Mouse (Mus musculus): ENCODE measurements around the gene Fanca. TPM values are rescaled to one million over a fixed set of nuclear protein-coding genes. Genes with fewer than 3 reads are reported as not detected.

Gene Fanca
- polyA plus RNA-seq, 1 experiment from 2014 or later, result 36.7 TPM

- H3K27me3 ChIP-seq (ENCODE audit: control insufficient read depth, insufficient read depth, low read length), result no peaks in the 10 kb centered on the region
- H3K4me3 ChIP-seq (ENCODE audit: low read depth, low read length), result no peak overlapping the region
- 100% methylated on average over 2 of the region's 2 CpGs for WGBS
- no peak overlapping the region for H3K27ac ChIP-seq (ENCODE audit: low read depth, low read length)
- no peak overlapping the region for H3K4me2 ChIP-seq (ENCODE audit: low read depth)
- H3K9ac ChIP-seq (ENCODE audit: low read length), result no peak overlapping the region
- H3K4me1 ChIP-seq (ENCODE audit: control insufficient read depth, insufficient read depth, low read length), result peaks cover 7% of the 10 kb centered on the region; the same call in 1 of the 2 replicates
- H3K36me3 ChIP-seq (ENCODE audit: control insufficient read depth, insufficient read depth, low read length), result no peaks in the 10 kb centered on the region
- no peak for DNase-seq (ENCODE audit: low spot score)
- no peak for ATAC-seq (ENCODE audit: insufficient read depth, low FRiP score, low TSS enrichment)
- no peaks in the 10 kb centered on the region for H3K9me3 ChIP-seq (ENCODE audit: control insufficient read depth, low read length)
Observed at GRCm38 (mm10) chr8:123328552-123328951, 10.2 kb upstream of the Fanca start.

- DNase-seq (ENCODE audit: low spot score) (peak; percentile 28), ATAC-seq (ENCODE audit: insufficient read depth, low FRiP score, low TSS enrichment) (no peak)
- H3K27me3 ChIP-seq (ENCODE audit: control insufficient read depth, insufficient read depth, low read length), result no peaks in the 10 kb centered on the region
- H3K4me1 ChIP-seq (ENCODE audit: control insufficient read depth, insufficient read depth, low read length), result peaks cover 13% of the 10 kb centered on the region
- WGBS, result 41% methylated on average over 7 of the region's 7 CpGs
- H3K36me3 ChIP-seq (ENCODE audit: control insufficient read depth, insufficient read depth, low read length), result no peaks in the 10 kb centered on the region
- H3K9ac ChIP-seq (ENCODE audit: low read length), result no peak overlapping the region
- H3K4me2 ChIP-seq (ENCODE audit: low read depth), result no peak overlapping the region
- no peak overlapping the region for H3K4me3 ChIP-seq (ENCODE audit: low read depth, low read length)
- no peak overlapping the region for H3K27ac ChIP-seq (ENCODE audit: low read depth, low read length)
- H3K9me3 ChIP-seq (ENCODE audit: control insufficient read depth, low read length), result no peaks in the 10 kb centered on the region
Observed at GRCm38 (mm10) chr8:123319522-123320164, 1.3 kb upstream of the Fanca start.

- no peak overlapping the region for H3K27ac ChIP-seq (ENCODE audit: low read depth, low read length)
- WGBS, result 10% methylated on average over 21 of the region's 21 CpGs
- no peaks in the 10 kb centered on the region for H3K36me3 ChIP-seq (ENCODE audit: control insufficient read depth, insufficient read depth, low read length)
- peak overlapping the region; percentile 67 for H3K9ac ChIP-seq (ENCODE audit: low read length)
- H3K9me3 ChIP-seq (ENCODE audit: control insufficient read depth, low read length), result no peaks in the 10 kb centered on the region
- no peaks in the 10 kb centered on the region for H3K27me3 ChIP-seq (ENCODE audit: control insufficient read depth, insufficient read depth, low read length)
- H3K4me3 ChIP-seq (ENCODE audit: low read depth, low read length), result peak overlapping the region; percentile 52
- H3K4me1 ChIP-seq (ENCODE audit: control insufficient read depth, insufficient read depth, low read length), result peaks cover 13% of the 10 kb centered on the region
- DNase-seq (ENCODE audit: low spot score) (no peak), ATAC-seq (ENCODE audit: insufficient read depth, low FRiP score, low TSS enrichment) (peak; percentile 79)
- H3K4me2 ChIP-seq (ENCODE audit: low read depth), result peak overlapping the region; percentile 80
Observed at GRCm38 (mm10) chr8:123317781-123318466, 452 bp downstream of the Fanca start.

- Histone ChIP-seq H3K4me1 (ENCODE audit: control insufficient read depth, insufficient read depth, low read length) (no peaks in the 10 kb centered on the region), H3K4me3 (ENCODE audit: low read depth, low read length) (no peak overlapping the region), H3K27me3 (ENCODE audit: control insufficient read depth, insufficient read depth, low read length) (no peaks in the 10 kb centered on the region), H3K9me3 (ENCODE audit: control insufficient read depth, low read length) (no peaks in the 10 kb centered on the region), H3K4me2 (ENCODE audit: low read depth) (no peak overlapping the region), H3K27ac (ENCODE audit: low read depth, low read length) (no peak overlapping the region), H3K9ac (ENCODE audit: low read length) (no peak overlapping the region), H3K36me3 (ENCODE audit: control insufficient read depth, insufficient read depth, low read length) (peaks cover 6% of the 10 kb centered on the region)
- DNase-seq (ENCODE audit: low spot score) (no peak), ATAC-seq (ENCODE audit: insufficient read depth, low FRiP score, low TSS enrichment) (no peak)
- WGBS, result 74% methylated on average over 4 of the region's 4 CpGs
Observed at GRCm38 (mm10) chr8:123308738-123309137, 9.6 kb downstream of the Fanca start.

GRCm38 (mm10) chr8:123298301-123298700, 20.1 kb downstream of the Fanca start:
- DNase-seq (ENCODE audit: low spot score) (no peak), ATAC-seq (ENCODE audit: insufficient read depth, low FRiP score, low TSS enrichment) (no peak)
- H3K27me3 ChIP-seq (ENCODE audit: control insufficient read depth, insufficient read depth, low read length), result no peaks in the 10 kb centered on the region
- WGBS, result 88% methylated on average over 11 of the region's 11 CpGs
- H3K9ac ChIP-seq (ENCODE audit: low read length), result no peak overlapping the region
- no peak overlapping the region for H3K4me3 ChIP-seq (ENCODE audit: low read depth, low read length)
- no peaks in the 10 kb centered on the region for H3K4me1 ChIP-seq (ENCODE audit: control insufficient read depth, insufficient read depth, low read length)
- no peak overlapping the region for H3K4me2 ChIP-seq (ENCODE audit: low read depth)
- H3K36me3 ChIP-seq (ENCODE audit: control insufficient read depth, insufficient read depth, low read length), result peaks cover 7% of the 10 kb centered on the region
- no peaks in the 10 kb centered on the region for H3K9me3 ChIP-seq (ENCODE audit: control insufficient read depth, low read length)
- H3K27ac ChIP-seq (ENCODE audit: low read depth, low read length), result no peak overlapping the region

GRCm38 (mm10) chr8:123292785-123293184, 25.6 kb downstream of the Fanca start:
- no peak overlapping the region for H3K9ac ChIP-seq (ENCODE audit: low read length)
- H3K9me3 ChIP-seq (ENCODE audit: control insufficient read depth, low read length), result no peaks in the 10 kb centered on the region
- no peak overlapping the region for H3K4me3 ChIP-seq (ENCODE audit: low read depth, low read length)
- DNase-seq (ENCODE audit: low spot score) (no peak), ATAC-seq (ENCODE audit: insufficient read depth, low FRiP score, low TSS enrichment) (no peak)
- WGBS, result 87% methylated on average over 2 of the region's 2 CpGs
- H3K27me3 ChIP-seq (ENCODE audit: control insufficient read depth, insufficient read depth, low read length), result no peaks in the 10 kb centered on the region
- H3K36me3 ChIP-seq (ENCODE audit: control insufficient read depth, insufficient read depth, low read length), result peaks cover 10% of the 10 kb centered on the region
- no peak overlapping the region for H3K27ac ChIP-seq (ENCODE audit: low read depth, low read length)
- H3K4me1 ChIP-seq (ENCODE audit: control insufficient read depth, insufficient read depth, low read length), result no peaks in the 10 kb centered on the region
- H3K4me2 ChIP-seq (ENCODE audit: low read depth), result no peak overlapping the region

GRCm38 (mm10) chr8:123292281-123292680, 26.1 kb downstream of the Fanca start:
- Histone ChIP-seq H3K4me2 (ENCODE audit: low read depth) (no peak overlapping the region), H3K36me3 (ENCODE audit: control insufficient read depth, insufficient read depth, low read length) (peaks cover 10% of the 10 kb centered on the region), H3K9ac (ENCODE audit: low read length) (no peak overlapping the region), H3K4me1 (ENCODE audit: control insufficient read depth, insufficient read depth, low read length) (no peaks in the 10 kb centered on the region), H3K27ac (ENCODE audit: low read depth, low read length) (no peak overlapping the region), H3K9me3 (ENCODE audit: control insufficient read depth, low read length) (no peaks in the 10 kb centered on the region), H3K27me3 (ENCODE audit: control insufficient read depth, insufficient read depth, low read length) (no peaks in the 10 kb centered on the region), H3K4me3 (ENCODE audit: low read depth, low read length) (no peak overlapping the region)
- ATAC-seq (ENCODE audit: insufficient read depth, low FRiP score, low TSS enrichment) (no peak), DNase-seq (ENCODE audit: low spot score) (no peak)
- WGBS, result 87% methylated on average over 3 of the region's 3 CpGs

GRCm38 (mm10) chr8:123291716-123292115, 26.7 kb downstream of the Fanca start:
- 93% methylated on average over 8 of the region's 8 CpGs for WGBS
- H3K4me1 ChIP-seq (ENCODE audit: control insufficient read depth, insufficient read depth, low read length), result no peaks in the 10 kb centered on the region
- H3K36me3 ChIP-seq (ENCODE audit: control insufficient read depth, insufficient read depth, low read length), result peaks cover 10% of the 10 kb centered on the region
- H3K4me3 ChIP-seq (ENCODE audit: low read depth, low read length), result no peak overlapping the region
- ATAC-seq (ENCODE audit: insufficient read depth, low FRiP score, low TSS enrichment), result no peak
- no peak overlapping the region for H3K27ac ChIP-seq (ENCODE audit: low read depth, low read length)
- DNase-seq (ENCODE audit: low spot score), result no peak
- H3K27me3 ChIP-seq (ENCODE audit: control insufficient read depth, insufficient read depth, low read length), result no peaks in the 10 kb centered on the region
- H3K9me3 ChIP-seq (ENCODE audit: control insufficient read depth, low read length), result no peaks in the 10 kb centered on the region
- no peak overlapping the region for H3K4me2 ChIP-seq (ENCODE audit: low read depth)
- H3K9ac ChIP-seq (ENCODE audit: low read length), result no peak overlapping the region

GRCm38 (mm10) chr8:123290679-123291078, 27.7 kb downstream of the Fanca start:
- DNase-seq (ENCODE audit: low spot score) (no peak), ATAC-seq (ENCODE audit: insufficient read depth, low FRiP score, low TSS enrichment) (no peak)
- Histone ChIP-seq H3K36me3 (ENCODE audit: control insufficient read depth, insufficient read depth, low read length) (peaks cover 7% of the 10 kb centered on the region), H3K27ac (ENCODE audit: low read depth, low read length) (no peak overlapping the region), H3K4me1 (ENCODE audit: control insufficient read depth, insufficient read depth, low read length) (no peaks in the 10 kb centered on the region), H3K27me3 (ENCODE audit: control insufficient read depth, insufficient read depth, low read length) (no peaks in the 10 kb centered on the region), H3K4me3 (ENCODE audit: low read depth, low read length) (no peak overlapping the region), H3K9ac (ENCODE audit: low read length) (no peak overlapping the region), H3K9me3 (ENCODE audit: control insufficient read depth, low read length) (no peaks in the 10 kb centered on the region), H3K4me2 (ENCODE audit: low read depth) (no peak overlapping the region)
- WGBS, result 89% methylated on average over 8 of the region's 8 CpGs

All from neural tube, embryonic 11.5 days (tissue).